Mouse (Mus musculus): ENCODE results near the gene Adcy9.
"Not testable (repeated sequence)": the region's sequence is repeated elsewhere in the genome, so short reads cannot be mapped to it uniquely, and the experiment has no call there.

Adcy9 gene

GRCm38 (mm10) chr16:4279601-4280000, 140.7 kb downstream of the Adcy9 start:
- DNase-seq (ENCODE audit: inconsistent age in 2 of 2, low spot score in 1 of 2): no peak

- DNase-seq (ENCODE audit: inconsistent age in 2 of 2, low spot score in 1 of 2): peak in 1 of 2 experiments; percentile 35
Observed at GRCm38 (mm10) chr16:4276621-4277020, 143.7 kb downstream of the Adcy9 start.

- peak in 1 of 2 experiments; percentile 53 for DNase-seq (ENCODE audit: inconsistent age in 2 of 2, low spot score in 1 of 2)
Observed at GRCm38 (mm10) chr16:4276151-4276550, 144.1 kb downstream of the Adcy9 start.

- peak; percentile 89 for DNase-seq (ENCODE audit: inconsistent age in 2 of 2, low spot score in 1 of 2)
Observed at GRCm38 (mm10) chr16:4273702-4274476, 146.4 kb downstream of the Adcy9 start.

GRCm38 (mm10) chr16:4272254-4272653, 148.0 kb downstream of the Adcy9 start:
- DNase-seq (ENCODE audit: inconsistent age in 2 of 2, low spot score in 1 of 2): peak in 1 of 2 experiments; percentile 23

- peak in 1 of 2 experiments; percentile 37 for DNase-seq (ENCODE audit: inconsistent age in 2 of 2, low spot score in 1 of 2)
Observed at GRCm38 (mm10) chr16:4270911-4271310, 149.4 kb downstream of the Adcy9 start.

GRCm38 (mm10) chr16:4267857-4268666, 152.2 kb downstream of the Adcy9 start:
- peak; percentile 87 to 96 for DNase-seq (ENCODE audit: inconsistent age in 2 of 2, low spot score in 1 of 2)

- no peak for DNase-seq (ENCODE audit: inconsistent age in 2 of 2, low spot score in 1 of 2)
Observed at GRCm38 (mm10) chr16:4267453-4267852, 152.8 kb downstream of the Adcy9 start.

GRCm38 (mm10) chr16:4265351-4265750, 154.9 kb downstream of the Adcy9 start:
- DNase-seq (ENCODE audit: inconsistent age in 2 of 2, low spot score in 1 of 2): peak; percentile 77 to 88

GRCm38 (mm10) chr16:4263486-4263885, 156.8 kb downstream of the Adcy9 start:
- DNase-seq (ENCODE audit: inconsistent age in 2 of 2, low spot score in 1 of 2): peak; percentile 43 to 56

- no peak for DNase-seq (ENCODE audit: inconsistent age in 2 of 2, low spot score in 1 of 2)
Observed at GRCm38 (mm10) chr16:4257546-4257945, 162.8 kb downstream of the Adcy9 start.

GRCm38 (mm10) chr16:4248791-4249190, 171.5 kb downstream of the Adcy9 start:
- DNase-seq (ENCODE audit: inconsistent age in 2 of 2, low spot score in 1 of 2): no peak

- not testable (repeated sequence) for DNase-seq (ENCODE audit: inconsistent age in 2 of 2, low spot score in 1 of 2)
Observed at GRCm38 (mm10) chr16:4245241-4245640, 175.1 kb downstream of the Adcy9 start.
